Mouse (Mus musculus): Measurements from ENCODE around the gene Igsf1.

The Igsf1 gene

GRCm38 (mm10) chrX:49797213-49798019 lies at the start of gene Igsf1:
Gene Igsf1, minus strand, starts transcription at chrX:49797749.
- peak; percentile 3 to 10 for DNase-seq (ENCODE audit: low spot score in 2 of 2)

DNA sequence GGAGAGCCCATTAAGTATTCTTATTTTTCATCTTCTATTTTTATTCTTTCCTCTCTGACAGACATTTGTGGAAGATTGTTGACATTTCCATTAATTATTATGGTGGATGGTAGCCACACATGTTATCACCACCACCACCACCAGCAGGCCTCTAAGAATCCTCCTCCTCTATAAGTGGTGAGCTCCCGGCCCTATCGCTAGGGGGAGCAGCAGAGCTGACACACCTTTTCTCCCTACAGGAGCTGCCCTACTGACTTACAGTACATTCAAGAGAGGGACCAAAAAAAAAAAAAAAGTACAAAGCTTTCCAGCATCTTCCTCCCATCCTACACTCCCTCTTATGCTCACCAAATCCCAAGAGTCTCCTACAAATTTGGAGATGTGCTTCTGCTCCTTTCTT lies 26.7 kb downstream of the Igsf1 start:
- no peak for DNase-seq (ENCODE audit: low spot score in 2 of 2)

DNA sequence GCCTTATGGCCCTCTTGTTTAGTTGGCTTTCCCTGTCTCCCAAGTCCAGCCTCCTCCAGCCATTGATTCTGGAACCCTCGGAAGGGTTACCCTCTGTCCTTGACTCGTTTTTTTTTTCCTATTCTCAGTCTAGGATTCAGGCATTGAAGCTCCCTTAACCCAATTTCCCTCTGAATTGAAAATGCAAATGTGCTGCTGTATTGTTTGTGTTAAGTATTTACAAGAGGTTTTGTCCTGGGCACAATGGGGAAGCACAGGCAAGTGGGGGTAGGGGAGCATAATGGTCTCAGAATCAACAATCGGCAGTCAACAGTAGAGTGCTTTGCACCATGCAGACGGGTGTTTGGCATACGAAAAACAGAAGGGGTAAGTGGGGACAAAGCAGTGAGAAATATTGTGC lies 52.4 kb downstream of the Igsf1 start:
- DNase-seq (ENCODE audit: low spot score in 2 of 2) = no peak

DNA sequence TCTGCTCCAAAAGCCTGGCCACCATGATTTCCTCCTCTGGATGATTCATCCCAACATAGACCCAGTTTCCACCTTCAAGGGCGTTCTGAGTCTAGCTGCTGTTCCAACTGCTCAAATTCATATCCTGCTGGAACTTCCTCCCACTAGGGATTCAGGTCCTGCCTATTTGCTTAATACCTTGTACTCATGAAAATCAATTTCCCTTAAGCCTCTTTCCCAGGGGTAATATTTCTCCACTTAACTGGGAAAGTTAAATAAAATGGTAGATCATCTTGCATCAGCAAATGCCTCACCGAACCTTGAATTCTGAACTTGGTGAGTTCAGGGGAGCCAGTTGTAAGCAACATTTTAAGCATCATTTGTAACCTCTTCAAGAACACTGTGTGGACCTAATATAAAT lies 62.6 kb downstream of the Igsf1 start, which contains the start of gene Olfr1321:
TSS of gene Olfr1321 (minus strand) at position 101 of the 400 bp plus-strand sequence.
- DNase-seq (ENCODE audit: low spot score in 2 of 2) = no peak

Measured in frontal cortex, postnatal 10 days (tissue).